Mouse (Mus musculus) hematopoietic stem cell, adult 5-6 weeks (primary cell): ENCODE results near the gene Ugt1a5. TPM values are rescaled to one million over a fixed set of nuclear protein-coding genes. Genes with fewer than 3 reads are reported as not detected.

Experiments used
- ATAC-seq, 2 experiments: fragments of 125-278 bp in 1 of 2; replicated peaks in 1 of 2; 2 replicates each; pipeline ENCODE4 v1.8.0; 2016 to 2017; ENCODE audit warnings: inconsistent platforms in 2 of 2, mild to moderate bottlenecking in 2 of 2, moderate number of reproducible peaks in 2 of 2, low read depth in 1 of 2, moderate TSS enrichment in 1 of 2; ENCODE audit not compliant: low FRiP score in 2 of 2, poor library complexity in 2 of 2, severe bottlenecking in 2 of 2, insufficient read depth in 1 of 2, low TSS enrichment in 1 of 2
- total RNA-seq: library from RNA; stranded (forward); fragments of 172-1452, 232-1000 nt; gene quantifications from 2 replicates; pipeline ENCODE4 v1.2.3, GENCODE M21; 2017

Gene Ugt1a5
- total RNA-seq, 1 experiment from 2014 or later, result 0.65 TPM

- ATAC-seq, result no peak
Observed at GRCm38 (mm10) chr1:88262961-88263360, 97.1 kb downstream of the Ugt1a5 start.

DNA sequence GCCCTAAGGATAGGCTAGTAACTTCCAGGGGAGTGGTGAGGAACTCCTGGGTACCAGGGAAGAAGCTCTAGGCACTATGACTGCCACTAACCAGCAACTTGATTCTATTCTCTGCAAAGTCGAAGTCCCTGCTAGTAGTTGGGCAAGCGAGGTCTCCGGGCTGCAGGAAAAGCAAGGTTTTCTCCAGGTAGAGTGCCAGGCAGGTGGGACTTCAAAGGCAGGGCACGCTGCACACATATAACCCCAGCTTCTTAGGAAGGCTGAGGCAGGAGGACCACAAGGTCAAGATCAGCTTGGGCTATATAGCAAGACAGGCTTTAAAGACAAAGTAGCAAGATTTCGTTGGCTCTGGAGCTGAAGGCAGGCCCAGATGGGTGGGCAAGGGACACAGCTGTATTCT, 98.0 kb downstream of the Ugt1a5 start:
- ATAC-seq, result no peak

GRCm38 (mm10) chr1:88264237-88264868, 98.5 kb downstream of the Ugt1a5 start:
- ATAC-seq, result no peak

GRCm38 (mm10) chr1:88264869-88265240, 99.0 kb downstream of the Ugt1a5 start:
- no peak for ATAC-seq

GRCm38 (mm10) chr1:88266123-88266522, 100.3 kb downstream of the Ugt1a5 start:
- ATAC-seq, result no peak

DNA sequence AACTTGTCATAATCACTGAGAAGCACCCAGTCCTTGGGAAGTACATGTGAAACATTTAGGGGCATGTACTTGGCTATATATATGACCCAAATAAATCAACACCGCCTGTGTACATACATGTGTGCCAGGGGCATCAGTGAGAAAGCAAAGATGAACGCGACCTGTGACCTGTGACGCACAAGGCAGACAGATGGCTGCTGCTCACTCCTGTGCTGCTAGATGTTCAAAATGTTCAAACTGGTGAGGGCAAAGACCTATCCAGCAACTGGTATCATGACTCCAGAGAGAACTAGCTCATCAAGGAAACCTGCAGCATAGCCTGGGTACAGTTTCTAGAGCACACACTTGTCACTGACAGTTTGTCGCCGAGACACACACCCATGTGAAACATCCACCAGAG, 101.7 kb downstream of the Ugt1a5 start:
- ATAC-seq, result no peak

DNA sequence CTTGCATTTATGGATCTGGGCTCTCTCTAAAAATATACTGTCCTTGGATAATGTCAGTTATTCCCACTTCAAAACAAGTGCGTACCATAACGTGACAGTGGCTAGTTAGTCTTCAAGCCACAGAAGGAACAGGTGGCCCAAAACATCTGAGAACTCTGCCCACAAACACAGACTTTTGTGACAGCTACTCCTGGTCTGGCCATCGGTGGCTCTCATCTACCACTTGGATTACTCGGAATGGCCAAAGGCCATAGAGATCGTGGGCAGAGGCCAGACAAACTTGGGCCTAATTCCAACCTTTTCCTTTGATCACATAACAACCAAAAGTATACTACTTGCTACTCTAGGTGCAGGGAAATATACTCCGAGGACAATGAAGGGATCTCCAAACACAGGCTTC, 102.3 kb downstream of the Ugt1a5 start:
- no peak for ATAC-seq

Other genes starting within 250 kb of the Ugt1a5 start
- gene Usp40, start 157.5 kb upstream of the Ugt1a5 start, total RNA-seq, result 24.8 and 31.1 TPM in 2 replicates
- gene Ugt1a10, start 110.6 kb upstream of the Ugt1a5 start, total RNA-seq, result not detected in 2 replicates
- gene Ugt1a9, start 95.2 kb upstream of the Ugt1a5 start, total RNA-seq, result not detected in 2 replicates
- gene Ugt1a8, start 78.2 kb upstream of the Ugt1a5 start, total RNA-seq, result not detected in 2 replicates
- 42.9 and 52.3 TPM in 2 replicates for gene Ugt1a7c, start 71.0 kb upstream of the Ugt1a5 start, total RNA-seq
- gene Ugt1a6b, start 62.8 kb upstream of the Ugt1a5 start, total RNA-seq, result 0.63 TPM in 1 of 2 replicates, not detected in the other
- gene Ugt1a6a, start 31.2 kb upstream of the Ugt1a5 start, total RNA-seq, result 1.4 and 5.3 TPM in 2 replicates
- gene Ugt1a2, start 34.6 kb downstream of the Ugt1a5 start, total RNA-seq, result 0.25 TPM in 1 of 2 replicates, not detected in the other
- gene Dnajb3, start 39.8 kb downstream of the Ugt1a5 start, total RNA-seq, result 0.25 TPM in 1 of 2 replicates, not detected in the other
- not detected in 2 replicates for gene Ugt1a1, start 45.9 kb downstream of the Ugt1a5 start, total RNA-seq
- 0.05 and 0.44 TPM in 2 replicates for gene Mroh2a, start 61.0 kb downstream of the Ugt1a5 start, total RNA-seq
- 206 and 220 TPM in 2 replicates for gene Hjurp, start 111.6 kb downstream of the Ugt1a5 start, total RNA-seq
- not detected in 2 replicates for gene Trpm8, start 111.6 kb downstream of the Ugt1a5 start, total RNA-seq
- gene Spp2, start 240.9 kb downstream of the Ugt1a5 start, total RNA-seq, result not detected in 2 replicates